ENCODE assay signal across 12 mouse cellular contexts in genomic region chr8:13489986-13490910, GRCm38 (mm10). TPM values are rescaled to one million over a fixed set of nuclear protein-coding genes. Genes with fewer than 3 reads are reported as not detected.
DNase-seq lines count a peak whose midpoint lies in the region; ATAC-seq lines count a peak whose summit lies in the region.
"Had no signal": no experiment of that assay in that cellular context is flagged by ENCODE, and none has a peak within 500 bp of the region (broad histone marks: within the 10 kb centered on the region; RNA-seq: fewer than 3 reads in every experiment).

No protein-coding gene starts in this region.

- H3K36me3 ChIP-seq in kidney, embryonic 16.5 days (ENCODE audit: insufficient read depth, low read length), result no peaks in the 10 kb centered on the region
- H3K36me3 ChIP-seq: G1E; midbrain, embryonic 12.5 days had no signal

- no peaks in the 10 kb centered on the region for H3K9me3 ChIP-seq in kidney, embryonic 16.5 days (ENCODE audit: low read length)
- H3K9me3 ChIP-seq: midbrain, embryonic 12.5 days had no signal

- no peak for ATAC-seq in kidney, embryonic 16.5 days (ENCODE audit: low FRiP score, low TSS enrichment)

- peak overlapping the region; percentile 34; the same call in 1 of the 2 replicates for H3K27ac ChIP-seq in brown adipose tissue, adult 24 weeks (replicated peaks; ENCODE audit: low read depth, low read length)
- H3K27ac ChIP-seq in kidney, embryonic 16.5 days (ENCODE audit: low read length), result peak overlapping the region; percentile 13; the same call in 1 of the 2 replicates
- H3K27ac ChIP-seq: midbrain, embryonic 12.5 days had no signal

- no peak overlapping the region for H3K9ac ChIP-seq in kidney, embryonic 16.5 days (replicated peaks; ENCODE audit: low read length)
- H3K9ac ChIP-seq: midbrain, embryonic 12.5 days had no signal

- H3K4me3 ChIP-seq in brown adipose tissue, adult 24 weeks (ENCODE audit: insufficient read depth, low read depth, low read length), result no peak overlapping the region
- no peak overlapping the region for H3K4me3 ChIP-seq in kidney, embryonic 16.5 days (ENCODE audit: low read length)
- H3K4me3 ChIP-seq: midbrain, embryonic 12.5 days had no signal

- H3K4me2 ChIP-seq in kidney, embryonic 16.5 days (replicated peaks; ENCODE audit: low read depth, low read length), result no peak overlapping the region
- H3K4me2 ChIP-seq: midbrain, embryonic 12.5 days had no signal

- H3K27me3 ChIP-seq in kidney, embryonic 16.5 days (ENCODE audit: insufficient read depth, low read length), result peaks cover 23% of the 10 kb centered on the region

- intact Hi-C loops in left cerebral cortex, postnatal 36 days (cut with DNase I), result loop anchor here (5.0 kb wide), 1 partner anchor 57 kb away; no protein-coding TSS in a partner anchor

- WGBS in kidney, embryonic 16.5 days, result 41% methylated on average over 13 of the region's 13 CpGs

- peak; percentile 57 for DNase-seq in kidney, adult 11 months
- DNase-seq in kidney, adult 18-20 months, result no peak
- peak; percentile 61 for DNase-seq in Muller cell, postnatal 12 days (ENCODE audit: inconsistent ontology term)
- no peak for DNase-seq in frontal cortex, postnatal 14 days (ENCODE audit: low spot score in 2 of 2)
- no peak for DNase-seq in left cerebral cortex, postnatal 36 days (ENCODE audit: low spot score in 2 of 2)
- DNase-seq: cerebellum, adult 9-11 months had no signal

- peaks cover 29% of the 10 kb centered on the region for H3K4me1 ChIP-seq in brown adipose tissue, adult 24 weeks (ENCODE audit: control insufficient read depth, insufficient read depth, insufficient read length, low read length)
- H3K4me1 ChIP-seq in kidney, embryonic 16.5 days (ENCODE audit: insufficient read depth, low read length), result peaks cover 22% of the 10 kb centered on the region

RNA-seq across cellular contexts. Expression of gene Gas6, which starts 4.0 kb away (rescaled TPM):
- polyA plus RNA-seq in brown adipose tissue, adult 24 weeks (2012; ENCODE audit: insufficient read depth, insufficient read length, missing spikeins), result 29.5 and 31.0 TPM in 2 replicates
- 70.1 and 76.9 TPM in 2 replicates for polyA plus RNA-seq in kidney, embryonic 16.5 days (2015; fragmentation: Nextera tagmentation; extraction: Ambion mirVana)
- total RNA-seq in left cerebral cortex, postnatal 36 days (2021), result 100 to 1,000 TPM in 1 of 2 experiments, 10 to 100 TPM in 1; 98.8 to 117 TPM
- total RNA-seq: G1E had no signal
- polyA plus RNA-seq: G1E had no signal

RNA-seq across cellular contexts. Expression of gene Tmem255b, which starts 55.3 kb away (rescaled TPM):
- 1.4 and 1.7 TPM in 2 replicates for polyA plus RNA-seq in brown adipose tissue, adult 24 weeks (2012; ENCODE audit: insufficient read depth, insufficient read length, missing spikeins)
- 0.95 and 1.4 TPM in 2 replicates for polyA plus RNA-seq in kidney, embryonic 16.5 days (2015; fragmentation: Nextera tagmentation; extraction: Ambion mirVana)
- 1 to 10 TPM; 4.7 to 5.4 TPM for total RNA-seq in left cerebral cortex, postnatal 36 days (2021)
- total RNA-seq: G1E; granulocyte monocyte progenitor cell, adult 5-6 weeks had no signal
- polyA plus RNA-seq: G1E; limb, embryonic 11.5 days; midbrain, embryonic 12.5 days had no signal

Comparison
In these comparisons a context has a peak if more than half of its experiments do, and no peak if none do; other contexts are left out.
1. DNase-seq: peak in kidney, adult 11 months (single experiment) and Muller cell, postnatal 12 days (single experiment); none in kidney, adult 18-20 months (single experiment), frontal cortex, postnatal 14 days (0 of 2) and left cerebral cortex, postnatal 36 days (0 of 2).